Mouse (Mus musculus) heart, adult 2 months (tissue): ENCODE measurements at regions not wholly inside any gene's neighbourhood (a gene's known extent, or its start where the extent isn't known, plus 50 kb on each side); places are given as distances from the start of the nearest gene placed in this dataset.

Experiments used
- CTCF ChIP-seq: fragments of 200-600 bp; IDR thresholded peaks from 2 replicates; pipeline ENCODE4 v1.8.1; 2022; ENCODE audit warnings: antibody characterized with exemption, mild to moderate bottlenecking, moderate library complexity
- POLR2A ChIP-seq: fragments of 200-500 bp; IDR thresholded peaks from 2 replicates; pipeline ENCODE4 v1.6.1; 2011; ENCODE audit warnings: mild to moderate bottlenecking, low read depth, low read length, control low read depth; ENCODE audit not compliant: insufficient read depth

- no peak for TF ChIP-seq CTCF
- no peak for TF ChIP-seq POLR2A
These were observed 359.5 kb upstream of the 2610001J05Rik start for GRCm38 (mm10) chr6:14230823-14231222.
